Mouse (Mus musculus): ENCODE data around the gene Angel2. TPM values are rescaled to one million over a fixed set of nuclear protein-coding genes. Genes with fewer than 3 reads are reported as not detected.

Gene Angel2
- polyA plus RNA-seq, 1 experiment, result 14.2 TPM

DNA sequence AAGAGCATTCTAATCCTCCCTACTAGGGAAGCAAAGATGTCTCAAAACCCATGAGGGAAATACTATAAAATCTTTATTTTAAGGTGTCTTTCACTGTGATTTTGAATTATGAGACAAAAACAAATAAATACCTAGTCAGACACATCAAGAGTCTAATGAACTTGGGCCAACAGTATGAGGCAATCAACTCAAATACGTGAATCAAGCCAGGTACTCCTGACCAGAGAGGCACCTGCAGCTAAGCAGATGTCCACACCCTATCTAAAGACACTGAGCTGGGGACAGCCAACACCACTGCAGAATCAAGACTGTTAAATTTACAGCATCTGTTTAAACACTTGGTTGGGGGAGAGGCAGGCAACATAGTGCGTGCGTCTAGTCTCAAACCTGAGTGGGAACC is 20.8 kb upstream of the Angel2 start:
- no peaks in the 10 kb centered on the region for H3K27me3 ChIP-seq (ENCODE audit: control insufficient read depth, insufficient read depth, insufficient read length)
- no peak overlapping the region for H3ac ChIP-seq (ENCODE audit: control insufficient read depth, insufficient read length, low read depth)
- H3K4me3 ChIP-seq (ENCODE audit: insufficient read depth, poor library complexity, severe bottlenecking), result no peak overlapping the region
- H3K79me3 ChIP-seq (ENCODE audit: low read depth), result peaks cover 9% of the 10 kb centered on the region
- H3K79me2 ChIP-seq (ENCODE audit: control insufficient read depth, insufficient read depth), result peaks cover 45% of the 10 kb centered on the region
- TF ChIP-seq FOSL1 (IDR thresholded peaks at IDR 0.05; ENCODE audit: insufficient read depth, low read length, poor library complexity, severe bottlenecking) (no peak), MAX (IDR thresholded peaks at IDR 0.05) (no peak), USF1 (IDR thresholded peaks at IDR 0.05; ENCODE audit: low read depth) (no peak), MYOG (IDR thresholded peaks at IDR 0.05; ENCODE audit: control insufficient read depth, extremely low read depth, insufficient read length) (no peak), MYOD1 (IDR thresholded peaks at IDR 0.05; ENCODE audit: control insufficient read depth, insufficient read length, low read depth) (no peak), CTCF (IDR thresholded peaks at IDR 0.05; ENCODE audit: control insufficient read depth, insufficient read depth, insufficient read length) (no peak), CEBPB (IDR thresholded peaks at IDR 0.05; ENCODE audit: low read depth) (no peak)
- peaks cover 19% of the 10 kb centered on the region for H3K36me3 ChIP-seq (ENCODE audit: control insufficient read depth, insufficient read depth)

DNA sequence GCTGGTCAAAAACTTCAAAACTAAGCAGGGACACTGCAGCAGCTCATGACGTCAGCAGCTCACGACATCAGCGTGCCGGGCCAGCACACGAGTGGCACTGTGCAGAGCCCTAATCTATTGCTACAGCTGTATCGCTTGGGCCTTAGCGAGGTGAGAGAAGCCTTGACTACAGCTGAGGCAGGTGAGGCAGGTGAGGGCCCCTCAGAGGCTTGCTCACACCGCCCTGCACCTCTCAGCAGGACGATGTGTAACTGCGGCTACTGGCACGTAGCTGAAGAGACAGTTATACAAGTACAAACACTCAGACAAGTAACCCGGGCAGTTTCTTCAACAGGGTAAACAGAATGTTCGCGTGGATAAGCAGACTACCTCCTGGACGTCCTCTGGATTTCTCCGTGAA is 20.2 kb upstream of the Angel2 start:
- H3K27me3 ChIP-seq (ENCODE audit: control insufficient read depth, insufficient read depth, insufficient read length), result no peaks in the 10 kb centered on the region
- H3K79me3 ChIP-seq (ENCODE audit: low read depth), result peaks cover 9% of the 10 kb centered on the region
- no peak overlapping the region for H3K4me3 ChIP-seq (ENCODE audit: insufficient read depth, poor library complexity, severe bottlenecking)
- peaks cover 50% of the 10 kb centered on the region for H3K79me2 ChIP-seq (ENCODE audit: control insufficient read depth, insufficient read depth)
- H3ac ChIP-seq (ENCODE audit: control insufficient read depth, insufficient read length, low read depth), result no peak overlapping the region
- H3K36me3 ChIP-seq (ENCODE audit: control insufficient read depth, insufficient read depth), result peaks cover 19% of the 10 kb centered on the region
- TF ChIP-seq CTCF (IDR thresholded peaks at IDR 0.05; ENCODE audit: control insufficient read depth, insufficient read depth, insufficient read length) (no peak), CEBPB (IDR thresholded peaks at IDR 0.05; ENCODE audit: low read depth) (no peak)

DNA sequence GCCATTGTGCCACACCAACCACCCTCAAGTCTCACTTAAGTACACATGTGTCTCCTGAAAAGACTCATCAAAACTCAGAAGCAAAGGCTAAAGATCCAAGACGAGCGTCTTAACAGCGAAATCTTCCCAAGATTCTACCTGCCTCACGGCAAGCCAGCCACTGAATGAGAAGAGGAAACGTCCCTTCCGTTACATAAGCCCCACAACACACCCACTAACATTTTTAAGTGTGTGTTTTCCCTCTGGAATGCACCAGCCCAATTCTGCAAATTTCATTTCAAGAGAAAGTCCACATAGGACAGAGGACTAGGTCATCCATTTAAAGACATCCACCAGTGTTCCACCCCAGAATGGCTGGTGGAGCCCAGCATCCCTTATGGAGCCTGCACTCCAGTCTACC is 14.1 kb upstream of the Angel2 start:
- no peak for TF ChIP-seq CEBPB (IDR thresholded peaks at IDR 0.05; ENCODE audit: low read depth)
- Histone ChIP-seq H3ac (ENCODE audit: control insufficient read depth, insufficient read length, low read depth) (peak overlapping the region; percentile 88), H3K4me3 (ENCODE audit: insufficient read depth, poor library complexity, severe bottlenecking) (peak overlapping the region; percentile 69), H3K79me3 (ENCODE audit: low read depth) (peaks cover 21% of the 10 kb centered on the region), H3K27me3 (ENCODE audit: control insufficient read depth, insufficient read depth, insufficient read length) (no peaks in the 10 kb centered on the region), H3K36me3 (ENCODE audit: control insufficient read depth, insufficient read depth) (no peaks in the 10 kb centered on the region), H3K79me2 (ENCODE audit: control insufficient read depth, insufficient read depth) (peaks cover 55% of the 10 kb centered on the region)

DNA sequence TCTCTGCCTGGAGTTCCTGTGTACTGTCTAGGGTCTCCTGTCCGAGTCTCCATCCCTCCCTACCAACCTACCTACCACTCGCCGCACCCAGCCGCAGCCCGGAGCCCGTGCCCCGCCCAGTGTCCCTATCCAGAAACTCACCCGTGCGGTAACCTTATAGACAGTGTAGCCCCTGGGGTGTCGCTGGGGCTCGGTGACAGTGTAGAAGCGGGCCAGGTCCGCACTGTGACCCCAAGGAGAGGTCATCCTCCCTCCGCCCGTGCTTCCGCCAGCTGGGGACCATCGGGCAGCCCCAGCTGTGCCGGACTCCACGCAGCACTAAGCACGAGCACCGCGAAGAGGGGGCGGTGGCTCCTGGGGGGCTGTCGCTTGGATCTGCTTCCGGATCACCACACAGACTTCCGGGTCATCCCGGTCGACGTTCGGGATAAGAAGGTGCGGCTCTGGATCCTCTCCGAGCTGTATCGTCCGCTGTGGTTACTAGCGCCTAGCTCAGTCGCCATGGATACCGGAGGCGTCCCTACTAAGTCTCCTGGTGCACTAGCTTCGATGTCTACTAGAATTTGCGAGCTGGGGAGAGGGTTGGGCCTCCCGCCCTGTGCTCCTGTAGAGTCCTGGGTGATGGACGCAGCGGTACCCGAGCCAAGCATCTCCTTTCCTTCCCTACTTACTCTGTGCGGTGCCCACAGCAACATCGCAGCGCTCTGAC is 13.3 kb upstream of the Angel2 start, which contains the start of gene Rps6kc1:
Rps6kc1 (minus strand) TSS at position 356 of the 709 bp plus-strand sequence.
- Histone ChIP-seq H3K36me3 (ENCODE audit: control insufficient read depth, insufficient read depth) (no peaks in the 10 kb centered on the region), H3K79me2 (ENCODE audit: control insufficient read depth, insufficient read depth) (peaks cover 48% of the 10 kb centered on the region), H3K4me3 (ENCODE audit: insufficient read depth, poor library complexity, severe bottlenecking) (peak within 1 kb of the TSS; percentile 69), H3ac (ENCODE audit: control insufficient read depth, insufficient read length, low read depth) (peak within 1 kb of the TSS; percentile 88), H3K27me3 (ENCODE audit: control insufficient read depth, insufficient read depth, insufficient read length) (no peaks in the 10 kb centered on the region), H3K79me3 (ENCODE audit: low read depth) (peaks cover 21% of the 10 kb centered on the region)
- TF ChIP-seq MYOD1 (IDR thresholded peaks at IDR 0.05; ENCODE audit: control insufficient read depth, insufficient read length, low read depth) (no peak), MYOG (IDR thresholded peaks at IDR 0.05; ENCODE audit: control insufficient read depth, extremely low read depth, insufficient read length) (no peak), MAX (IDR thresholded peaks at IDR 0.05) (peak; percentile 62)

DNA sequence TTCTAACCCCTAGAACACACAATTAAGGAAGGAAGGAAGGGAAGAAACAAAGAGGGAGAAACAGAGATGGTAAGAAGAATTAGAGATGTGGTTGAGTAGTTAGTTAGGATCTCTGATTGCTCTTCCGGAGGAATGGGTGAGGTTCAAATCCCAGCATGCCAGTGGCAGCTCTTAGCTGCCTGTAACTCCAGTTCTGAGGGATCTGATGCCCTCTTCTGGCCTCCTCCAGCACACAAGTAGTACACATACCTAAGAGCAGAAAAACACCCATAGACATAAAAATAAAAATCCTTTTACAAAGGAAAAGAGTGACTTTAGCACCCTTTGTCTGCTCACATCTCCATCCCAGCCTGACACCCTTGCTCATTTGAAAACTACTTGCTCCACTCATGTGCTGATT is 12.3 kb upstream of the Angel2 start:
- Histone ChIP-seq H3K79me2 (ENCODE audit: control insufficient read depth, insufficient read depth) (peaks cover 38% of the 10 kb centered on the region), H3K4me3 (ENCODE audit: insufficient read depth, poor library complexity, severe bottlenecking) (no peak overlapping the region), H3K79me3 (ENCODE audit: low read depth) (peaks cover 16% of the 10 kb centered on the region), H3ac (ENCODE audit: control insufficient read depth, insufficient read length, low read depth) (no peak overlapping the region), H3K36me3 (ENCODE audit: control insufficient read depth, insufficient read depth) (no peaks in the 10 kb centered on the region), H3K27me3 (ENCODE audit: control insufficient read depth, insufficient read depth, insufficient read length) (no peaks in the 10 kb centered on the region)
- no peak for TF ChIP-seq MAX (IDR thresholded peaks at IDR 0.05)
- TF ChIP-seq FOSL1 (IDR thresholded peaks at IDR 0.05; ENCODE audit: insufficient read depth, low read length, poor library complexity, severe bottlenecking), result no peak
- TF ChIP-seq CEBPB (IDR thresholded peaks at IDR 0.05; ENCODE audit: low read depth), result no peak
- TF ChIP-seq MYOD1 (IDR thresholded peaks at IDR 0.05; ENCODE audit: control insufficient read depth, insufficient read length, low read depth), result no peak
- no peak for TF ChIP-seq USF1 (IDR thresholded peaks at IDR 0.05; ENCODE audit: low read depth)
- TF ChIP-seq CTCF (IDR thresholded peaks at IDR 0.05; ENCODE audit: control insufficient read depth, insufficient read depth, insufficient read length), result no peak
- TF ChIP-seq MYOG (IDR thresholded peaks at IDR 0.05; ENCODE audit: control insufficient read depth, extremely low read depth, insufficient read length), result no peak

DNA sequence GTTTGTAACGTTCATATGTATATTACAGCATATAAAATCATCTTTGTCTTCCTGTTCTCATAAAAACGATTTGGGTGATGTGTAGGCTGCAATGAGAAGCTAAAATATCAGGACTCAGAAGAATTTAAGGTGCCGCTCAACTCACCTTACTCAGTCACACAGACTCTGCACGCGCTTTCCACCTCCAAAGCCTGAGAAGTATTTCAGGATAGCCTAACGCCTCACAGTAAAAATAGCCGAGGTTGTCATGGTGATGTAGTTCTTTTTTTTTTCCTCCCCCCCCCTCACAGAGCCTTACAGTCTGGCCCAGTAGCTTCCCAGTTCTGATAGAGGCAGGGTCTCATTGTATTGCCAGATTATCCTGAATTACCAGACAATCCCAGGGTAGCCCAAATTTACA is 6.0 kb upstream of the Angel2 start:
- Histone ChIP-seq H3K79me2 (ENCODE audit: control insufficient read depth, insufficient read depth) (no peaks in the 10 kb centered on the region), H3ac (ENCODE audit: control insufficient read depth, insufficient read length, low read depth) (no peak overlapping the region), H3K4me3 (ENCODE audit: insufficient read depth, poor library complexity, severe bottlenecking) (no peak overlapping the region), H3K27me3 (ENCODE audit: control insufficient read depth, insufficient read depth, insufficient read length) (no peaks in the 10 kb centered on the region), H3K79me3 (ENCODE audit: low read depth) (no peaks in the 10 kb centered on the region), H3K36me3 (ENCODE audit: control insufficient read depth, insufficient read depth) (no peaks in the 10 kb centered on the region)
- TF ChIP-seq MAX (IDR thresholded peaks at IDR 0.05) (no peak), MYOD1 (IDR thresholded peaks at IDR 0.05; ENCODE audit: control insufficient read depth, insufficient read length, low read depth) (no peak), MYOG (IDR thresholded peaks at IDR 0.05; ENCODE audit: control insufficient read depth, extremely low read depth, insufficient read length) (no peak), CTCF (IDR thresholded peaks at IDR 0.05; ENCODE audit: control insufficient read depth, insufficient read depth, insufficient read length) (no peak), USF1 (IDR thresholded peaks at IDR 0.05; ENCODE audit: low read depth) (no peak), FOSL1 (IDR thresholded peaks at IDR 0.05; ENCODE audit: insufficient read depth, low read length, poor library complexity, severe bottlenecking) (no peak), CEBPB (IDR thresholded peaks at IDR 0.05; ENCODE audit: low read depth) (no peak)
